Mouse (Mus musculus): ENCODE data around the gene Gm21958. TPM values are rescaled to one million over a fixed set of nuclear protein-coding genes. Genes with fewer than 3 reads are reported as not detected.

Gene Gm21958
- polyA plus RNA-seq, 1 experiment from 2014 or later: not detected

DNA sequence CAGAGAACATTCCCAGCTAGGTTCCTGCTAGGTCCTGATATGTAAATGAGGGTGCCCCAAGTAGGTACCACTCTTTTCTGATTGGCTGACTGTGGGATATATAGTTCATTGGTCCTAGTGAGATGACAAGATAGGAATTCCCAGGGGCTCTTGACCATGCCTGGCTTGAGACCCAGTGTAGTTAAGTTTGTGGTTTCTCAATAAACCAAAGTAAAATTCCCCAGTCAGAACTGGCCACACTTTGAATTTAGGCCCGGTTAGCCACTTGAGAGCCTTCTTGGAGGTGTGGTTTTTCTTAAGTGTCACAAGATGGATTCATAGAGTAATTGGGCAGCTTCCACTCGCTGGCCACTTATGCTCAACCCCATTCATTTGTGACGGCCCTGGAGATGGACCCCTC is 42.0 kb downstream of the Gm21958 start:
- no peak overlapping the region for H3K4me2 ChIP-seq (ENCODE audit: low read length)
- 75% methylated on average over 3 of the region's 3 CpGs for WGBS
- H3K4me3 ChIP-seq (replicated peaks; ENCODE audit: low read length): no peak overlapping the region
- H3K36me3 ChIP-seq (ENCODE audit: control insufficient read depth, insufficient read depth): no peaks in the 10 kb centered on the region
- H3K27me3 ChIP-seq (replicated peaks; ENCODE audit: control insufficient read depth, insufficient read depth, low read length): no peaks in the 10 kb centered on the region
- ATAC-seq: no peak
- H3K9me3 ChIP-seq (ENCODE audit: control insufficient read depth, low read length): no peaks in the 10 kb centered on the region
- H3K9ac ChIP-seq (replicated peaks; ENCODE audit: low read depth, low read length): no peak overlapping the region
- H3K27ac ChIP-seq (ENCODE audit: low read length): no peak overlapping the region
- no peaks in the 10 kb centered on the region; the same call in 1 of the 2 replicates for H3K4me1 ChIP-seq (replicated peaks; ENCODE audit: control insufficient read depth, insufficient read depth, low read length)

DNA sequence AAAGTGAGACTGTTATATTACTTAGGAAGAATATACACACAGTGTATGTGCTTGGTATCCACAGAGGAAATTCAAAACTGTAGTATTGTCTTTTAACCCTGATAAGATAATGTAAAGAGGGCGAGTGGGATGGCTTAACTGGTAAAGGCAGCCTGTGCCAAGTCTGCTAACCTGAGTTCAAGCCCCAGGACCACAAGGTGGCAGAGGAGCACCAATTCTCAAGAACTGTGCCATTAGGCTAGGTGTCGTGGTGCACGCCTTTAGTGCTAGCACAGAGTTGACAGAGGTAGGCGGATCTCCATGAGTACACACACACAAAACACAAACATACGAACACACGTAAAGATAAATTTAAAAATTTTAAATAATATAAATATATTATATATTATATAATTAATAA is 44.6 kb downstream of the Gm21958 start:
- Histone ChIP-seq H3K9me3 (ENCODE audit: control insufficient read depth, low read length) (no peaks in the 10 kb centered on the region), H3K36me3 (ENCODE audit: control insufficient read depth, insufficient read depth) (no peaks in the 10 kb centered on the region), H3K9ac (replicated peaks; ENCODE audit: low read depth, low read length) (no peak overlapping the region), H3K27me3 (replicated peaks; ENCODE audit: control insufficient read depth, insufficient read depth, low read length) (no peaks in the 10 kb centered on the region), H3K27ac (ENCODE audit: low read length) (no peak overlapping the region), H3K4me3 (replicated peaks; ENCODE audit: low read length) (no peak overlapping the region), H3K4me1 (replicated peaks; ENCODE audit: control insufficient read depth, insufficient read depth, low read length) (no peaks in the 10 kb centered on the region; the same call in 1 of the 2 replicates), H3K4me2 (ENCODE audit: low read length) (no peak overlapping the region)
- 83% methylated on average over 6 of the region's 6 CpGs for WGBS
- no peak for ATAC-seq

GRCm38 (mm10) chr3:54668722-54669121 is 45.4 kb downstream of the Gm21958 start:
- Histone ChIP-seq H3K27ac (ENCODE audit: low read length) (no peak overlapping the region), H3K36me3 (ENCODE audit: control insufficient read depth, insufficient read depth) (no peaks in the 10 kb centered on the region), H3K9me3 (ENCODE audit: control insufficient read depth, low read length) (no peaks in the 10 kb centered on the region), H3K27me3 (replicated peaks; ENCODE audit: control insufficient read depth, insufficient read depth, low read length) (no peaks in the 10 kb centered on the region), H3K4me1 (replicated peaks; ENCODE audit: control insufficient read depth, insufficient read depth, low read length) (no peaks in the 10 kb centered on the region; the same call in 1 of the 2 replicates), H3K4me3 (replicated peaks; ENCODE audit: low read length) (no peak overlapping the region), H3K4me2 (ENCODE audit: low read length) (no peak overlapping the region), H3K9ac (replicated peaks; ENCODE audit: low read depth, low read length) (no peak overlapping the region)
- 81% methylated on average over 6 of the region's 6 CpGs for WGBS
- no peak for ATAC-seq

- Histone ChIP-seq H3K36me3 (ENCODE audit: control insufficient read depth, insufficient read depth) (no peaks in the 10 kb centered on the region), H3K4me3 (replicated peaks; ENCODE audit: low read length) (no peak overlapping the region), H3K9me3 (ENCODE audit: control insufficient read depth, low read length) (no peaks in the 10 kb centered on the region), H3K4me1 (replicated peaks; ENCODE audit: control insufficient read depth, insufficient read depth, low read length) (no peaks in the 10 kb centered on the region; the same call in 1 of the 2 replicates), H3K4me2 (ENCODE audit: low read length) (no peak overlapping the region), H3K27ac (ENCODE audit: low read length) (no peak overlapping the region), H3K9ac (replicated peaks; ENCODE audit: low read depth, low read length) (no peak overlapping the region), H3K27me3 (replicated peaks; ENCODE audit: control insufficient read depth, insufficient read depth, low read length) (no peaks in the 10 kb centered on the region)
- 90% methylated on average over 3 of the region's 3 CpGs for WGBS
- no peak for ATAC-seq
Measured at GRCm38 (mm10) chr3:54668141-54668540, 46.0 kb downstream of the Gm21958 start.

Other genes starting within 250 kb of the Gm21958 start
- 102 and 112 TPM in 2 replicates for gene Supt20, start 21.5 kb downstream of the Gm21958 start, polyA plus RNA-seq (2015; fragmentation: Nextera tagmentation; extraction: Ambion mirVana)
- 83.0 and 94.4 TPM in 2 replicates for gene Exosc8, start 21.0 kb upstream of the Gm21958 start, polyA plus RNA-seq (2015; fragmentation: Nextera tagmentation; extraction: Ambion mirVana)
- 52.7 and 54.7 TPM in 2 replicates for gene Alg5, start 21.2 kb upstream of the Gm21958 start, polyA plus RNA-seq (2015; fragmentation: Nextera tagmentation; extraction: Ambion mirVana)
- gene Smad9, start 41.2 kb upstream of the Gm21958 start, polyA plus RNA-seq (2015; fragmentation: Nextera tagmentation; extraction: Ambion mirVana): 0.13 and 0.19 TPM in 2 replicates
- 34.9 and 37.6 TPM in 2 replicates for gene Rfxap, start 93.4 kb upstream of the Gm21958 start, polyA plus RNA-seq (2015; fragmentation: Nextera tagmentation; extraction: Ambion mirVana)
- 1.3 and 1.8 TPM in 2 replicates for gene Sertm1, start 201.5 kb upstream of the Gm21958 start, polyA plus RNA-seq (2015; fragmentation: Nextera tagmentation; extraction: Ambion mirVana)

Measured in forebrain, embryonic 16.5 days (tissue).